Mouse (Mus musculus): ENCODE measurements at regions not wholly inside any gene's neighbourhood (a gene's known extent, or its start where the extent isn't known, plus 50 kb on each side); places are given as distances from the start of the nearest gene placed in this dataset.
A peak's percentile ranks its signal among the peaks of the same experiment; 100 is the strongest.

DNA sequence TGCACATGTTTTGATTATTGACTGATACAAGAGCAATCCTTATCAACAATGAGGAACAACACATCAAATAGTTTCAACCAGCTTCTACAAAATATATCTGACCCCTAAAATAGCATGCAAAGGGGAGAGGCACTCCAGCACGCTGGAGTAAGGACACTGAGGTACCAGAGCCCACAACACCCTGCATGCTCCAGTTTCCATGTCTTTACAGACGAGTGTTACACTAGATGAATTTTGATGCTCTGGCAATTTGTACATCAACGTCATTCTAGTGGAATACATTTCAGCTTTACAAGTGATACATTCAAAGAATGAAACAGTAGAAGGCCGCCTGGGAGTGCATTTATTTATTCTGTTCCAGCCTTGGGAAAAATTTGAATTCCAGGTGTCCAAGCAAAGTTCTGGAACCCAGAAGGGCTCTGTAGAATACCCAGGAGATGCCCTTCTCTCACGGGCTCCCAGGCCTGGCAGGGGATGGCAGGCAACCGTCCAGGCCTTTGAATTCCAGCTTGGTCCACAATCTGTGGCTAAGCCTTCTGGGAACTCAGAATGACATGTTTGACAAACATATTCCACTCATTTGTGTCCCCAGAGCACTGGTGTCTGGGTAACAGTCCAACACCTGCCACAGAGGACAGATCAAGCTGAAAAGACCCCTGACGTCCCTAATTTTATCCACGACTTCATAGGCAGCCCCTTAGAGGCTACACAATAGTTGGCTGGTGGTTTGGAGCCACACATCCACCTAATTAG lies 595.6 kb upstream of the Klf4 start:
- ATAC-seq (ENCODE audit: low FRiP score) = no peak
- H3K27ac ChIP-seq (replicated peaks) = no peak overlapping the region
- H3K36me3 ChIP-seq = no peaks in the 10 kb centered on the region
- H3K27me3 ChIP-seq (replicated peaks) = no peaks in the 10 kb centered on the region
- H3K4me1 ChIP-seq = no peaks in the 10 kb centered on the region
- WGBS = 54% methylated on average over 8 of the region's 8 CpGs
- no peak overlapping the region for H3K4me2 ChIP-seq
- H3K9ac ChIP-seq (replicated peaks) = no peak overlapping the region
- H3K4me3 ChIP-seq (replicated peaks) = no peak overlapping the region
- no peaks in the 10 kb centered on the region for H3K9me3 ChIP-seq (replicated peaks)

DNA sequence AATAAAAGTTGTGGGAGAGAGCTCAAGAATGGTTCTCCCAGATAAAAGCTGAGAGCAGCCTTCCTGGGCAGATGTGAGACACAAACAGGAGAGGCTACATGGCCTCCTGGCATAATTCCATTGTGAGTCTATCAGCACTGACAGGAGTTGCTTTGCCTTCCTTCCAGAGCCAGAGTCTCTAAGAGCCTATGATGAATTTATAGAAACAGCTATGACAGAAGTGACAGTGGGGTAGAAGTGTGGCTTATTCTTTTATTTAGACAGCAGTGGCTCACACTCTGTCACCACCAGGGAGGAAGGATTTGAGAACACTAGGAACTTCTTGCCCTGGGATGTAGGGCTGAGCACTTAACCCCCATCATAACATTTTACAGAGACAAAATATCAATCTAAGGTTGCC lies 592.2 kb upstream of the Klf4 start:
- Histone ChIP-seq H3K36me3 (no peaks in the 10 kb centered on the region), H3K4me1 (no peaks in the 10 kb centered on the region), H3K4me2 (no peak overlapping the region), H3K9me3 (replicated peaks) (no peaks in the 10 kb centered on the region), H3K27me3 (replicated peaks) (no peaks in the 10 kb centered on the region), H3K4me3 (replicated peaks) (no peak overlapping the region), H3K9ac (replicated peaks) (no peak overlapping the region), H3K27ac (replicated peaks) (no peak overlapping the region)
- ATAC-seq (ENCODE audit: low FRiP score) = no peak

DNA sequence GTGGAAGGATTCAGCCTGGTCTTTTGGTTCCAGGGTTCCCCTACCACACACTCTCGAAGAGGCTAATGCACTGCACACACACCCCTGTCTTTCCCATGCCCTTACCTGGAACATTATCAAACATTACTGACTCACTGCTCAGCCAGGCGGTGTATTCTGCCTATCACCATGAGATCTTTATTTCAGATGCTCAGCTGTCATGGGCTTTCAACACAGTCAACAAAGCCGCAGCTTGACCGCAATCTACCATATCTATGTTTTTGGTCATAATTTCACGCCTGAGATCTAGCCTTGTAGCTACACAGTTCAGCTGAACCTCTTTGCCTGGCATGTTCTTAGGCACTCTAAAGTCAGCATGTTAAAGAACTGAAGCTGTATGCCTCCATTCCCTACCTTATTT lies 589.9 kb upstream of the Klf4 start:
- ATAC-seq (ENCODE audit: low FRiP score) = no peak
- H3K4me2 ChIP-seq = no peak overlapping the region
- WGBS = 94% methylated on average over 5 of the region's 5 CpGs
- H3K27ac ChIP-seq (replicated peaks) = no peak overlapping the region
- H3K36me3 ChIP-seq = no peaks in the 10 kb centered on the region
- H3K4me1 ChIP-seq = no peaks in the 10 kb centered on the region
- H3K9me3 ChIP-seq (replicated peaks) = no peaks in the 10 kb centered on the region
- no peaks in the 10 kb centered on the region for H3K27me3 ChIP-seq (replicated peaks)
- no peak overlapping the region for H3K9ac ChIP-seq (replicated peaks)
- no peak overlapping the region for H3K4me3 ChIP-seq (replicated peaks)

DNA sequence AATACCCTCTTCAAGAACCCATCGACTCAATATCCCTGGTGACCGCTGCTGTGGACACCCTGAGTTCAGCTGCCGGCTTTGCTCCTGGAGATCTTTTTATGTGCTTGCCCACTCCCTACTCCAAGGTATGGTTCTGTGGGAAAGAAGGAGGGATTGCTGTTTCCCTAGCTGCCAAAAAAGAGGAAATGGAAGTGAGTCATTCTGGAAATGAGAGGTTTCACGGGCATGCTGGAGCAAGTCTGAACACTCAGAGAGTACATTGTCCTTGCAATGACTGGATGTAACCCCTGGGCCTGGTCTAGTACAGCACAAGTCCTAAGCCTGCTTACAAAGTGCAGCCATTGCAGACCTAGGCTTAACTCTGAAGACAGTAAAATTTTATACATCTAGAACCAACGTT lies 589.4 kb upstream of the Klf4 start:
- WGBS = 88% methylated on average over 5 of the region's 5 CpGs
- Histone ChIP-seq H3K4me1 (no peaks in the 10 kb centered on the region), H3K27me3 (replicated peaks) (no peaks in the 10 kb centered on the region), H3K4me2 (no peak overlapping the region), H3K36me3 (no peaks in the 10 kb centered on the region), H3K4me3 (replicated peaks) (no peak overlapping the region), H3K27ac (replicated peaks) (no peak overlapping the region), H3K9ac (replicated peaks) (no peak overlapping the region), H3K9me3 (replicated peaks) (no peaks in the 10 kb centered on the region)
- no peak for ATAC-seq (ENCODE audit: low FRiP score)

DNA sequence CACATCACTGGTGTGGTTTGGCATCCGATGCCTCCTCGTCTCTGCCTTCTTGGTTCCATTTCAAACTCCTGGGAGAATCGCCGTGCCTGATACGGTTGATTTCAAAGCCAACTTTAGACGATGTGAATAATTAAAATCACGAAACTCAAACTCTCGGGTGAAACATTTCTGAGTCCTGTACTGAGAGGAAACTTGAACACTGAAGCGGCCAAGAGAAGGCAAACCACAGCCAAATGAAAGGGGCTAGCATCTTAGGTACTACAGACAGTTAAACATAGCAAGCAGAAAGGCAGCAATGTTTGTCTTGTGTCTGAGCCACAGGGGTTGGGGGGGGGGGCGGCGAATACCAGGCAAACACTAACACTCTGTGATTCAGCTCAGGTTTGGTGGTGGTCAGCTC lies 588.1 kb upstream of the Klf4 start:
- Histone ChIP-seq H3K27me3 (replicated peaks) (no peaks in the 10 kb centered on the region), H3K9me3 (replicated peaks) (no peaks in the 10 kb centered on the region), H3K9ac (replicated peaks) (no peak overlapping the region), H3K4me1 (no peaks in the 10 kb centered on the region), H3K27ac (replicated peaks) (no peak overlapping the region), H3K4me3 (replicated peaks) (no peak overlapping the region), H3K4me2 (no peak overlapping the region), H3K36me3 (no peaks in the 10 kb centered on the region)
- WGBS = 91% methylated on average over 11 of the region's 11 CpGs
- ATAC-seq (ENCODE audit: low FRiP score) = no peak

DNA sequence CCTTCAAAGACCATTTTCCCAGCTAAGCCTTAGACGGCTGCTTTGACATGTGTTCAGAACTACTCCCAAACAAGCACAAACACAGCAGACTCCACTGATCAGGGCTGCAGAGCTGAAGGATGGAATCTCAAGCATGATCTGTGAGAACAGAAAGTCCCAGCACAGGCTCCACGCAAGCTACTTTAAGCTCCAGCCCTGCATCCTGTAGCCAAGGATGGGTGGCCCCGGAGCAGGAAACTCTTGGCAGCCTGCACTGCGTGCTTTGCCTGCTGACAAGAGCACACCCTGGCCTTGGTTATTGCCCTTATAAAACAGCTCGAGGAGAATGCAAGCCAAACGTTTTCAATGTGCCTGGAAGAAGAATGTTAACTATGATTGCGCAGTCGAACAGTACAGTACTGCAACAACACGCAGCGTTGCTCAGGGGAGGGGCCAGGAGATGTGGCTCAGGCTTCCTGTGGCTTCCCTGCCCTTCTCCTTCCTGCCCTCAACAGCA lies 581.5 kb upstream of the Klf4 start:
- WGBS = 6% methylated on average over 10 of the region's 10 CpGs
- Histone ChIP-seq H3K27ac (replicated peaks) (peak overlapping the region; percentile 75), H3K36me3 (no peaks in the 10 kb centered on the region), H3K4me2 (peak overlapping the region; percentile 39), H3K27me3 (replicated peaks) (no peaks in the 10 kb centered on the region), H3K9ac (replicated peaks) (no peak overlapping the region), H3K9me3 (replicated peaks) (no peaks in the 10 kb centered on the region), H3K4me3 (replicated peaks) (no peak overlapping the region), H3K4me1 (peaks cover 11% of the 10 kb centered on the region)
- peak; percentile 85 for ATAC-seq (ENCODE audit: low FRiP score)

DNA sequence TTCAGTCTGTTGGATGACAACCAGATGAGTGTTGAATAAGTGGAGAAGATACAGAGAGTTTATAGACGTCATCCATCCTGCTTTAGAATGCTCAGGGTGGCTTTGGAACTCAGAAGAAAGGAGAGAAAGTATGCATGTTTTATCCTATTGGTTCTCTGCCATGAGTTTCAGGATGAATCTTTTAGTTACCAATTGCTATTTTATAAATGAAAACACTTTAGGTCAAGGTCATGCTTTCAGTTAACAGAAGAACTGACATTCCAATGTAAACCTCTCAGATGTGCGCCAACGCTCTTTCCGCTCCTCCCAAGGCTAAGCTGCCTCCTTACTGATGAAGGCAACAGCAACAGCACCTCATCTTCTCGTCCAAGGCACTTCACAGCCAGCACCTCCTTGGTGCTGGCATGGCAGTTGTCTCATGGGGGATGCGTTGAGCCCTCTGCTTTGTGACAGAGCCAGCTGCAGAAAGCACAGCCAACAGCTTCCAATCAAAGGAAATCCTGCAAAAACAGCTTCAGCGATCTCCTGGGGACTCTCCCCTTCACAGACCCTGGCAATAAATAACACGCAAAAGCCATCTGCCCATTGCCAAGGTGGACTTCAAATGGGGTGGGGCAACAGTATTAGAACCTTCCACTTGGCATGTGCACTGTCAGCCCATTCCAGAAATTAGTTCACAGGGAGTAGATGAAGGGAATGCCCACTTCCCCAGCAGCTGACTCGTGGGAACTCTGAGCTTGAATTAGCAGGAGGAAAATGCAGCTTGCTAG lies 580.9 kb upstream of the Klf4 start:
- Histone ChIP-seq H3K4me2 (peak overlapping the region; percentile 39), H3K4me1 (peaks cover 11% of the 10 kb centered on the region), H3K9me3 (replicated peaks) (no peaks in the 10 kb centered on the region), H3K9ac (replicated peaks) (no peak overlapping the region), H3K4me3 (replicated peaks) (no peak overlapping the region), H3K27me3 (replicated peaks) (no peaks in the 10 kb centered on the region), H3K27ac (replicated peaks) (peak overlapping the region; percentile 75), H3K36me3 (no peaks in the 10 kb centered on the region)
- 49% methylated on average over 9 of the region's 9 CpGs for WGBS
- peak; percentile 59; the same call in 1 of the 2 replicates for ATAC-seq (ENCODE audit: low FRiP score)

DNA sequence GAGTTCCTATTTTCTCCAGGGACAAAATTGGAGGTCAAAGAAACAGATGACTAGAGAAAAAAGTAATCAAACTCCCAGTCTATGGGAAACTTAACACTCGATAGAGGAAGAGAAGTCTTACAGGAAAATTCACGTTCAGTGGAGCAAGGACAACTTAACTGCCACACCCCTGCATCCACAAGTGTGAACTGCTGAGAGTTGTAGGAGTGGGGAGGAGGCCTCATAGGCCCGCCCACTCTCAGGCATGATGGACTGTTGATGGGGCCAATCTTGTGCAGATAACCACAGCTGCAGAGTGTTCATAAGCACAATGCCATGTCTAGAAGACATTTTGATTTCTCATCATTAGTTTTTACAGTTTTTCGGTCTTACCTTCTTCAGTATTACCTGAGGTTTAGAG lies 574.7 kb upstream of the Klf4 start:
- Histone ChIP-seq H3K9ac (replicated peaks) (no peak overlapping the region), H3K27me3 (replicated peaks) (no peaks in the 10 kb centered on the region), H3K36me3 (no peaks in the 10 kb centered on the region), H3K4me3 (replicated peaks) (no peak overlapping the region), H3K4me2 (no peak overlapping the region), H3K27ac (replicated peaks) (no peak overlapping the region), H3K9me3 (replicated peaks) (no peaks in the 10 kb centered on the region), H3K4me1 (no peaks in the 10 kb centered on the region)
- ATAC-seq (ENCODE audit: low FRiP score) = no peak
- WGBS = 89% methylated on average over 4 of the region's 4 CpGs

DNA sequence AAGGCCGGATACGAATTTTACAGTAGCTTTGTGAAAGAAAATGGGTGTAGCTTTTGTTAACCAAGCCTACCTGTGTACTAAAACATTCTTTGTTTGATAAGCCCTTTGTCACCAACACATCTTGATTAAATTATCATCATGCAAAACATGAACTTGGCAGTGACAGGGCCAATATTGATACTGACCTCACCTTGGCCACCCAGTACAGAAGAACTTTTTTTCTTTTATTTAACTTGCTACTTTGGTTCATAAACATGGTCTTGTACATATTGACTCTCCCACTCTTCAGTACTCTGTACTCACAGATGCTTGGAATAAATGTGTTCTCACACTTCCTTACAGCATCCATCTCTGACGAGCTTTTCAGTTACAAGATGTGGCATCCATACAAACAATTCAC lies 570.0 kb upstream of the Klf4 start:
- H3K27me3 ChIP-seq (replicated peaks) = no peaks in the 10 kb centered on the region
- H3K9ac ChIP-seq (replicated peaks) = no peak overlapping the region
- no peaks in the 10 kb centered on the region for H3K4me1 ChIP-seq
- no peak overlapping the region for H3K27ac ChIP-seq (replicated peaks)
- H3K4me2 ChIP-seq = no peak overlapping the region
- no peak overlapping the region for H3K4me3 ChIP-seq (replicated peaks)
- 85% methylated on average over 3 of the region's 3 CpGs for WGBS
- H3K9me3 ChIP-seq (replicated peaks) = no peaks in the 10 kb centered on the region
- no peaks in the 10 kb centered on the region for H3K36me3 ChIP-seq
- no peak for ATAC-seq (ENCODE audit: low FRiP score)

DNA sequence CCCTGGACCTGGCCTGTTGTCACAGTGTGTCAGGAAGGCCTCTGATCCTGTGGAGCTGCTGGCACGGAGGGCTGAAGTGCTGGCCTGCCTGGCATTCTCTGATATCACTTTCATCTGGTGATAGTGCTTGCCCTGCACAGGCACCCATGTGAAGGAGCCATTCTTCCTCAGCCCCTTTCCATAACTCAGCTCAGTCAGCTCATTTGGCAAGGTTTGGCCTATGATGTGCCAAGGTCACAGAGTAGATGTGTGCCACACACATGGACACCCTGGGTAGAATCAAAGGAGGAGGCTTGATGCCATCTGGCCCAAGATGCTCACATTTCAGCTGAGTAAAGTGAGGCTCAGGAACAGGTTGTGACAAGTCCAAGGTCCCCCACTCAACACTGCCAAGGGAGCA lies 558.5 kb upstream of the Klf4 start:
- ATAC-seq (ENCODE audit: low FRiP score) = no peak
- 79% methylated on average over 1 of the region's 1 CpGs for WGBS
- no peaks in the 10 kb centered on the region for H3K27me3 ChIP-seq (replicated peaks)

DNA sequence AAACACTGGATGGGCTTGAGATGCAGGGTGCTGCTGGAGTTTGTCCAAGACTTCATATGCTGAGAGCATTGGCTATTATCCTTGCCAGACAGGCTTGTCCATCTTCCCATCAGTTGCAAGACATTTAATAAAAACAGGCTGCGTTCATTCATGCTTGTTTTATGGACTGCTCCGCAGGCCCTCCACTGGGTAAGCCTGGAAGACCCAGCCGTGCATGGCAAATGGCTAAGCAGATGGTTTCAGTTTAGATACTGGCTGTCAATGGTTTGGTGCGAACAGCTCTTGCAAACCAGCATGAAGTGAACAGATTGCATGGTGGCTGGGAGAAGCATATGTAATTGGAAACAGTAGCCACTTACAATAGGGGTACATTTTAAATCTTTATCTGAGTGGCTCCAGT lies 556.4 kb upstream of the Klf4 start:
- no peaks in the 10 kb centered on the region for H3K9me3 ChIP-seq (replicated peaks)
- ATAC-seq (ENCODE audit: low FRiP score) = peak; percentile 77; the same call in 1 of the 2 replicates
- H3K27me3 ChIP-seq (replicated peaks) = no peaks in the 10 kb centered on the region
- 13% methylated on average over 4 of the region's 4 CpGs for WGBS
- H3K4me3 ChIP-seq (replicated peaks) = no peak overlapping the region
- no peaks in the 10 kb centered on the region for H3K36me3 ChIP-seq
- no peak overlapping the region for H3K9ac ChIP-seq (replicated peaks)
- H3K4me1 ChIP-seq = peaks cover 12% of the 10 kb centered on the region
- no peak overlapping the region for H3K27ac ChIP-seq (replicated peaks)
- H3K4me2 ChIP-seq = no peak overlapping the region

More for the DNA sequence above, 558.5 kb upstream of the Klf4 start:
- H3K4me1 ChIP-seq = peaks cover 12% of the 10 kb centered on the region
- H3K9me3 ChIP-seq (replicated peaks) = no peaks in the 10 kb centered on the region
- H3K4me3 ChIP-seq (replicated peaks) = no peak overlapping the region
- H3K36me3 ChIP-seq = no peaks in the 10 kb centered on the region
- no peak overlapping the region for H3K27ac ChIP-seq (replicated peaks)
- no peak overlapping the region for H3K9ac ChIP-seq (replicated peaks)
- H3K4me2 ChIP-seq = no peak overlapping the region

DNA sequence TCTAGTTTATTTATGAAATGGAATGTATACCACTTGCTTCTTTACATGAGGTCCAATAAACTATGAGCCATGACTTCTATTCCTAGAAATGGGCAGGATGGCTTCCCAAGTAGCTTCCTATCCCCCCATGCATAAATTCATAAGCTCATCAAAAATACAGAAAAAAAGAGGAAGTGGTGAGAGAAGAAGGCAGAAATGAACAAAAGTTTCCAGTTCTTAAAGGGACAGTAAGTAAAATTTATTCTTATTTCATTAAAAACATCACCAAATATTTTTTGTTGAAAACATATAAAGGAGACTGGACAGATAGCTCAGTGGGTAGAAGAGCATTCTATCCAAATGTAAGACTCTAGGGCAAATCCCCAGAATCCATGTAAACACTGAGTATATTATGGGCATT lies 554.0 kb upstream of the Klf4 start:
- H3K4me2 ChIP-seq = no peak overlapping the region
- no peaks in the 10 kb centered on the region for H3K27me3 ChIP-seq (replicated peaks)
- H3K9ac ChIP-seq (replicated peaks) = no peak overlapping the region
- H3K4me1 ChIP-seq = peaks cover 12% of the 10 kb centered on the region
- no peaks in the 10 kb centered on the region for H3K9me3 ChIP-seq (replicated peaks)
- H3K4me3 ChIP-seq (replicated peaks) = no peak overlapping the region
- H3K27ac ChIP-seq (replicated peaks) = no peak overlapping the region
- H3K36me3 ChIP-seq = no peaks in the 10 kb centered on the region
- no peak for ATAC-seq (ENCODE audit: low FRiP score)

All from neural tube, embryonic 15.5 days (tissue).